16 mouse cellular contexts compared by ENCODE assay signal in genomic region chr19:18188122-18188866, GRCm38 (mm10).
DNase-seq lines count a peak whose midpoint lies in the region; ATAC-seq and TF ChIP-seq lines count a peak whose summit lies in the region.
"Had no signal": no experiment of that assay in that cellular context is flagged by ENCODE, and none has a peak within 500 bp of the region (broad histone marks: within the 10 kb centered on the region; RNA-seq: fewer than 3 reads in every experiment).

No protein-coding gene starts in this region.

- H3K9ac ChIP-seq in kidney, embryonic 14.5 days (ENCODE audit: low read depth, low read length) = no peak overlapping the region
- H3K9ac ChIP-seq in limb, embryonic 13.5 days = no peak overlapping the region
- H3K9ac ChIP-seq: hindbrain, embryonic 14.5 days; liver, embryonic 15.5 days had no signal

- no peak for TF ChIP-seq CTCF in brain, embryonic 14.5 days (IDR thresholded peaks at IDR 0.05; ENCODE audit: borderline replicate concordance, extremely low read depth, insufficient read depth, insufficient read length)

- no peaks in the 10 kb centered on the region for H3K27me3 ChIP-seq in kidney, embryonic 14.5 days (ENCODE audit: control insufficient read depth, insufficient read depth, low read length)
- no peaks in the 10 kb centered on the region for H3K27me3 ChIP-seq in limb, embryonic 13.5 days
- H3K27me3 ChIP-seq: liver, embryonic 15.5 days; megakaryocyte, embryonic 14.5 days had no signal

- 23% methylated on average over 9 of the region's 9 CpGs for WGBS in kidney, embryonic 14.5 days
- WGBS in limb, embryonic 13.5 days = 39% methylated on average over 9 of the region's 9 CpGs

- peak; percentile 72; the same call in 1 of the 2 replicates for ATAC-seq in kidney, embryonic 14.5 days (ENCODE audit: low FRiP score, low TSS enrichment)
- ATAC-seq in limb, embryonic 13.5 days (ENCODE audit: low FRiP score, low read depth) = 0 out of 2 replicates have a peak, but pooled peaks have one; percentile 3
- ATAC-seq: CD4-positive, CD25-positive, alpha-beta regulatory T cell, adult 4 months had no signal

- no peaks in the 10 kb centered on the region for H3K9me3 ChIP-seq in kidney, embryonic 14.5 days (ENCODE audit: control insufficient read depth, low read length)
- no peaks in the 10 kb centered on the region for H3K9me3 ChIP-seq in limb, embryonic 13.5 days
- H3K9me3 ChIP-seq: liver, embryonic 15.5 days; megakaryocyte, embryonic 14.5 days had no signal

- peak overlapping the region; percentile 67; the same call in 1 of the 2 replicates for H3K27ac ChIP-seq in kidney, embryonic 14.5 days (ENCODE audit: low read depth, low read length)
- H3K27ac ChIP-seq in limb, embryonic 13.5 days = no peak overlapping the region
- H3K27ac ChIP-seq: hindbrain, embryonic 14.5 days; liver, embryonic 15.5 days; stomach, postnatal 0 days had no signal

- intact Hi-C loops in left cerebral cortex, postnatal 25 days (cut with DNase I) = loop anchor here (5.0 to 10.0 kb wide), 3 partner anchors 166 to 277 kb away; no protein-coding TSS in a partner anchor

- H3K4me1 ChIP-seq in kidney, embryonic 14.5 days (ENCODE audit: control insufficient read depth, insufficient read depth, low read length) = peaks cover 21% of the 10 kb centered on the region
- H3K4me1 ChIP-seq in limb, embryonic 13.5 days = peaks cover 18% of the 10 kb centered on the region
- H3K4me1 ChIP-seq: liver, embryonic 15.5 days; megakaryocyte, embryonic 14.5 days had no signal

- H3K4me2 ChIP-seq in kidney, embryonic 14.5 days (replicated peaks; ENCODE audit: low read depth, low read length) = no peak overlapping the region
- H3K4me2 ChIP-seq in limb, embryonic 13.5 days (replicated peaks) = no peak overlapping the region
- H3K4me2 ChIP-seq: hindbrain, embryonic 14.5 days; liver, embryonic 15.5 days had no signal

- no peak overlapping the region for H3K4me3 ChIP-seq in kidney, embryonic 14.5 days (ENCODE audit: low read length)
- no peak overlapping the region for H3K4me3 ChIP-seq in limb, embryonic 13.5 days
- H3K4me3 ChIP-seq: liver, embryonic 15.5 days; megakaryocyte, embryonic 14.5 days had no signal

- no peak for DNase-seq in kidney, postnatal 25 days
- peak; percentile 11 to 65 for DNase-seq in left cerebral cortex, postnatal 25 days (ENCODE audit: low spot score in 2 of 2)
- no peak for DNase-seq in left cerebral cortex, adult 8-10 months (ENCODE audit: low spot score in 2 of 2)
- DNase-seq in brain, embryonic 14.5 days (ENCODE audit: low read depth) = peak; percentile 31
- no peak for DNase-seq in adrenal gland, adult (ENCODE audit: inconsistent age in 2 of 2, low spot score in 1 of 2)
- DNase-seq: cerebellum, adult 11 months; heart, adult 18-20 months; kidney, adult 9 months; thymus, postnatal 36 days had no signal

- H3K36me3 ChIP-seq in kidney, embryonic 14.5 days (ENCODE audit: control insufficient read depth, insufficient read depth, low read length) = no peaks in the 10 kb centered on the region
- no peaks in the 10 kb centered on the region for H3K36me3 ChIP-seq in limb, embryonic 13.5 days
- H3K36me3 ChIP-seq: liver, embryonic 15.5 days had no signal

- no peak for TF ChIP-seq POLR2A in brain, embryonic 14.5 days (IDR thresholded peaks at IDR 0.05; ENCODE audit: borderline replicate concordance, extremely low read depth, insufficient read depth, insufficient read length, poor library complexity, severe bottlenecking)

Comparison
In these comparisons a context has a peak if more than half of its experiments do, and no peak if none do; other contexts are left out.
1. DNase-seq: peak in left cerebral cortex, postnatal 25 days (2 of 2) and brain, embryonic 14.5 days (single experiment); none in kidney, postnatal 25 days (0 of 2), left cerebral cortex, adult 8-10 months (0 of 2) and adrenal gland, adult (0 of 2).